Mouse (Mus musculus): ENCODE data around the gene Plppr1. TPM values are rescaled to one million over a fixed set of nuclear protein-coding genes. Genes with fewer than 3 reads are reported as not detected.

Plppr1 gene
- not detected in 2 replicates for polyA plus RNA-seq (2012; rRNA removed)

- no peak for DNase-seq (ENCODE audit: low spot score)
These were observed at the start of gene Plppr1 for GRCm38 (mm10) chr4:49059021-49059401. Gene Plppr1, plus strand, starts transcription at chr4:49059273.

- no peak for DNase-seq (ENCODE audit: low spot score)
These were observed 42.4 kb upstream of the Plppr1 start for GRCm38 (mm10) chr4:49016701-49017100.

- DNase-seq (ENCODE audit: low spot score), result no peak
These were observed 35.9 kb upstream of the Plppr1 start for GRCm38 (mm10) chr4:49023221-49023620.

- DNase-seq (ENCODE audit: low spot score), result no peak
These were observed 20.8 kb upstream of the Plppr1 start for GRCm38 (mm10) chr4:49038311-49038710.

- DNase-seq (ENCODE audit: low spot score), result no peak
These were observed 19.2 kb upstream of the Plppr1 start for GRCm38 (mm10) chr4:49039854-49040253.

- DNase-seq (ENCODE audit: low spot score), result no peak
These were observed 17.4 kb upstream of the Plppr1 start for GRCm38 (mm10) chr4:49041655-49042054.

GRCm38 (mm10) chr4:49050628-49051027 is 8.4 kb upstream of the Plppr1 start:
- DNase-seq (ENCODE audit: low spot score), result no peak

- no peak for DNase-seq (ENCODE audit: low spot score)
These were observed 1.2 kb upstream of the Plppr1 start for GRCm38 (mm10) chr4:49057916-49058315.

GRCm38 (mm10) chr4:49058557-49058956 is 516 bp upstream of the Plppr1 start:
- DNase-seq (ENCODE audit: low spot score), result no peak

GRCm38 (mm10) chr4:49059402-49060381 is 619 bp downstream of the Plppr1 start:
- DNase-seq (ENCODE audit: low spot score), result no peak

- no peak for DNase-seq (ENCODE audit: low spot score)
These were observed 10.4 kb downstream of the Plppr1 start for GRCm38 (mm10) chr4:49069471-49069870.

GRCm38 (mm10) chr4:49072886-49073285 is 13.8 kb downstream of the Plppr1 start:
- no peak for DNase-seq (ENCODE audit: low spot score)

- DNase-seq (ENCODE audit: low spot score), result no peak
These were observed 16.8 kb downstream of the Plppr1 start for GRCm38 (mm10) chr4:49075881-49076280.

- DNase-seq (ENCODE audit: low spot score), result no peak
These were observed 20.3 kb downstream of the Plppr1 start for GRCm38 (mm10) chr4:49079399-49079798.

GRCm38 (mm10) chr4:49088205-49088604 is 29.1 kb downstream of the Plppr1 start:
- DNase-seq (ENCODE audit: low spot score), result no peak

GRCm38 (mm10) chr4:49090461-49090860 is 31.4 kb downstream of the Plppr1 start:
- DNase-seq (ENCODE audit: low spot score), result no peak

GRCm38 (mm10) chr4:49099448-49099847 is 40.4 kb downstream of the Plppr1 start:
- DNase-seq (ENCODE audit: low spot score), result no peak

GRCm38 (mm10) chr4:49101934-49102768 is 43.1 kb downstream of the Plppr1 start:
- no peak for DNase-seq (ENCODE audit: low spot score)

- no peak for DNase-seq (ENCODE audit: low spot score)
These were observed 43.7 kb downstream of the Plppr1 start for GRCm38 (mm10) chr4:49102769-49103193.

GRCm38 (mm10) chr4:49104860-49105259 is 45.8 kb downstream of the Plppr1 start:
- DNase-seq (ENCODE audit: low spot score), result no peak

GRCm38 (mm10) chr4:49107895-49108294 is 48.8 kb downstream of the Plppr1 start:
- DNase-seq (ENCODE audit: low spot score), result no peak

- DNase-seq (ENCODE audit: low spot score), result no peak
These were observed 49.3 kb downstream of the Plppr1 start for GRCm38 (mm10) chr4:49108371-49108770.
